Mouse (Mus musculus): ENCODE measurements at regions not wholly inside any gene's neighbourhood (a gene's known extent, or its start where the extent isn't known, plus 50 kb on each side); places are given as distances from the start of the nearest gene placed in this dataset.
"Not testable (repeated sequence)": the region's sequence is repeated elsewhere in the genome, so short reads cannot be mapped to it uniquely, and the experiment has no call there.

DNA sequence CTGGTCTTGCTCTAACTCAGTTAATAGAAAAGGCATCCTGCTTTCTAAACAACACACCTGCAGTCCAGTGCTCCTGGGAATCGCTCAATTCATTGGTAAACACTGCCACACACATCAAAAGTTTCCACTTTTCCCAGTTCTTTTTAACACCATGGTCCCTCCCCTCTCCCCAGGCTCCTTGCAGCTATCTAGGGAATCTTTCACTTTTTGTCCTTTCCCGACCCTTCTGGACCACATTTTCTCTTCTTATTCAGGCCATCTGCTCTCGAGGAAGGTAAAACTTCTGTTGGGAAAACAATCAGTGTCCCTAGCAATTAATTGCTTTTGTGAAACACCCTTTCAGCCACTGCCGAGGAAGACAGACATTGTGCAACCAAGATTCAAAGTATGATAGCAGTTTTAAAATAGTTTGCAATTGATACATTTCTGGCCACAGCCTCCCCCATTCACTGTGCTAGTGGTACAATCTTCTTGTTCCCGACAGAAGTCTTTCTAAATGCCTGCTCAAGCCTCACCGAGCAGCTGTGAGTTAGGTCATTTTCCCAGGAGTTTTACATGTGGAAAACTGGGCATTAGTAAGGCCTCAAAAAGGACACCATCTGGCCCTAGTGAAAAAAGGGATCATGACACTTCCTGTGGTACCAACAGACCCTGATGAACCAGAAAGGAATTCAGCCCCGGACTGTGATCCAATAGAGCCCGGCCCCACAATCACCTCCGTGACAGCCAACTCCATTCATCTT is 347.4 kb upstream of the Pou3f2 start:
- Histone ChIP-seq H3K27me3 (ENCODE audit: control insufficient read depth, insufficient read depth, low read length) (no peaks in the 10 kb centered on the region), H3K4me1 (ENCODE audit: control insufficient read depth, insufficient read depth, low read length) (no peaks in the 10 kb centered on the region), H3K4me3 (ENCODE audit: low read depth, low read length) (no peak overlapping the region), H3K36me3 (ENCODE audit: control insufficient read depth, insufficient read depth, low read length) (no peaks in the 10 kb centered on the region), H3K4me2 (replicated peaks; ENCODE audit: low read depth, low read length) (peak overlapping the region; percentile 26), H3K9ac (replicated peaks; ENCODE audit: low read depth, low read length) (no peak overlapping the region), H3K9me3 (ENCODE audit: control insufficient read depth, low read depth, low read length) (no peaks in the 10 kb centered on the region), H3K27ac (ENCODE audit: low read length) (no peak overlapping the region)
- WGBS = 6% methylated on average over 9 of the region's 9 CpGs
- ATAC-seq (ENCODE audit: insufficient number of reproducible peaks, insufficient read depth, low FRiP score, low read depth) = peak; percentile 67; the same call in 1 of the 2 replicates

DNA sequence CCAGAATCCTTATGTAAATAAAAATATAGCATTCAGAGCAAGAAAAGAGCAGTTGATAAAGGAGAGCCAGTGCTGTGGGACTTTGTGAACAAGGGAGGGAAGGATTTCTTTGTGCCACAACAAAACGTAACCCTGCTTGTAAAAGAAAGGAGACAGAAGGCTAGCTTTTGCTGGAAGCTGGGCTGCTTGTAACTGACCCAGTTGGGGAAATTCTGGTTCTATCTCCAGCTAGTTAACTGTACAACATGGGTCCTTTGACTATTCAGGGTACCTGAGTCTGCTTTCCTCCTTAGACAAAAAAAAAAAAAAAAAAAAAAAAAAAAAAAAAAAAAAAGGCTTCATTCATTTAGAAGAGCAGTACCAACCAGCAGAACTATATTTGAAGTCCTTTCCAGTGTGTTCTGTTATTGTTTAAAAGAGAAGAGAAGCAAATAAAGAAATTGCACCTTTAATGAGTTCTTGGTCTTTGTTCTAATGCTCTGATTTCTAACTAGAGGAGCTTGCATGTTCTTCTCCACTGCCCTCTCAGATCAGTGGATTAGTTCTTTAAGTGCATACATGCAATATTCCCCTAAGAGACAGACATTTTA is 345.8 kb upstream of the Pou3f2 start:
- no peak for ATAC-seq (ENCODE audit: insufficient number of reproducible peaks, insufficient read depth, low FRiP score, low read depth)
- Histone ChIP-seq H3K9me3 (ENCODE audit: control insufficient read depth, low read depth, low read length) (no peaks in the 10 kb centered on the region), H3K27me3 (ENCODE audit: control insufficient read depth, insufficient read depth, low read length) (no peaks in the 10 kb centered on the region), H3K4me1 (ENCODE audit: control insufficient read depth, insufficient read depth, low read length) (no peaks in the 10 kb centered on the region), H3K36me3 (ENCODE audit: control insufficient read depth, insufficient read depth, low read length) (no peaks in the 10 kb centered on the region), H3K9ac (replicated peaks; ENCODE audit: low read depth, low read length) (no peak overlapping the region), H3K4me2 (replicated peaks; ENCODE audit: low read depth, low read length) (no peak overlapping the region), H3K27ac (ENCODE audit: low read length) (no peak overlapping the region), H3K4me3 (ENCODE audit: low read depth, low read length) (no peak overlapping the region)
- 50% methylated on average over 1 of the region's 1 CpGs for WGBS

- no peaks in the 10 kb centered on the region for H3K9me3 ChIP-seq (ENCODE audit: control insufficient read depth, low read depth, low read length)
- no peaks in the 10 kb centered on the region for H3K27me3 ChIP-seq (ENCODE audit: control insufficient read depth, insufficient read depth, low read length)
- no peak for ATAC-seq (ENCODE audit: insufficient number of reproducible peaks, insufficient read depth, low FRiP score, low read depth)
- H3K9ac ChIP-seq (replicated peaks; ENCODE audit: low read depth, low read length) = no peak overlapping the region
- H3K4me3 ChIP-seq (ENCODE audit: low read depth, low read length) = no peak overlapping the region
- H3K4me2 ChIP-seq (replicated peaks; ENCODE audit: low read depth, low read length) = no peak overlapping the region
- 17% methylated on average over 3 of the region's 3 CpGs for WGBS
- H3K27ac ChIP-seq (ENCODE audit: low read length) = no peak overlapping the region
- no peaks in the 10 kb centered on the region for H3K4me1 ChIP-seq (ENCODE audit: control insufficient read depth, insufficient read depth, low read length)
- no peaks in the 10 kb centered on the region for H3K36me3 ChIP-seq (ENCODE audit: control insufficient read depth, insufficient read depth, low read length)
Observed at GRCm38 (mm10) chr4:22803665-22804064, 315.5 kb upstream of the Pou3f2 start.

- 62% methylated on average over 1 of the region's 1 CpGs for WGBS
- Histone ChIP-seq H3K36me3 (ENCODE audit: control insufficient read depth, insufficient read depth, low read length) (no peaks in the 10 kb centered on the region), H3K27ac (ENCODE audit: low read length) (no peak overlapping the region), H3K9me3 (ENCODE audit: control insufficient read depth, low read depth, low read length) (no peaks in the 10 kb centered on the region), H3K4me2 (replicated peaks; ENCODE audit: low read depth, low read length) (no peak overlapping the region), H3K27me3 (ENCODE audit: control insufficient read depth, insufficient read depth, low read length) (no peaks in the 10 kb centered on the region), H3K4me1 (ENCODE audit: control insufficient read depth, insufficient read depth, low read length) (no peaks in the 10 kb centered on the region), H3K9ac (replicated peaks; ENCODE audit: low read depth, low read length) (no peak overlapping the region), H3K4me3 (ENCODE audit: low read depth, low read length) (no peak overlapping the region)
- no peak for ATAC-seq (ENCODE audit: insufficient number of reproducible peaks, insufficient read depth, low FRiP score, low read depth)
Observed at GRCm38 (mm10) chr4:22792826-22793225, 304.7 kb upstream of the Pou3f2 start.

- H3K4me3 ChIP-seq (ENCODE audit: low read depth, low read length) = no peak overlapping the region
- H3K4me1 ChIP-seq (ENCODE audit: control insufficient read depth, insufficient read depth, low read length) = no peaks in the 10 kb centered on the region
- no peaks in the 10 kb centered on the region for H3K9me3 ChIP-seq (ENCODE audit: control insufficient read depth, low read depth, low read length)
- no peak overlapping the region for H3K9ac ChIP-seq (replicated peaks; ENCODE audit: low read depth, low read length)
- H3K27ac ChIP-seq (ENCODE audit: low read length) = no peak overlapping the region
- no peaks in the 10 kb centered on the region for H3K36me3 ChIP-seq (ENCODE audit: control insufficient read depth, insufficient read depth, low read length)
- WGBS = 66% methylated on average over 3 of the region's 3 CpGs
- H3K4me2 ChIP-seq (replicated peaks; ENCODE audit: low read depth, low read length) = no peak overlapping the region
- no peaks in the 10 kb centered on the region for H3K27me3 ChIP-seq (ENCODE audit: control insufficient read depth, insufficient read depth, low read length)
- ATAC-seq (ENCODE audit: insufficient number of reproducible peaks, insufficient read depth, low FRiP score, low read depth) = no peak
Observed at GRCm38 (mm10) chr4:22787866-22788265, 299.7 kb upstream of the Pou3f2 start.

- not testable (repeated sequence) for ATAC-seq (ENCODE audit: insufficient number of reproducible peaks, insufficient read depth, low FRiP score, low read depth)
Observed at GRCm38 (mm10) chr4:22763026-22763425, 274.9 kb upstream of the Pou3f2 start.

More at GRCm38 (mm10) chr4:22763026-22763425, 274.9 kb upstream of the Pou3f2 start:
- not testable (repeated sequence) for H3K4me3 ChIP-seq (ENCODE audit: low read depth, low read length); H3K27me3 ChIP-seq (ENCODE audit: control insufficient read depth, insufficient read depth, low read length); H3K27ac ChIP-seq (ENCODE audit: low read length); H3K4me1 ChIP-seq (ENCODE audit: control insufficient read depth, insufficient read depth, low read length); H3K9me3 ChIP-seq (ENCODE audit: control insufficient read depth, low read depth, low read length); H3K9ac ChIP-seq (replicated peaks; ENCODE audit: low read depth, low read length); H3K4me2 ChIP-seq (replicated peaks; ENCODE audit: low read depth, low read length); H3K36me3 ChIP-seq (ENCODE audit: control insufficient read depth, insufficient read depth, low read length)
- 84% methylated on average over 4 of the region's 4 CpGs for whole genome bisulfite sequencing
